Mouse (Mus musculus) intestine, embryonic 15.5 days (tissue): ENCODE measurements around the gene Zfp810. TPM values are rescaled to one million over a fixed set of nuclear protein-coding genes. Genes with fewer than 3 reads are reported as not detected.

Experiments
- ATAC-seq: fragments of 200-750 bp; cut with Nextera tagmentation; 2 replicates; pipeline ENCODE4 v1.8.0; 2017; ENCODE audit warnings: moderate TSS enrichment, moderate library complexity
- H3K27ac ChIP-seq: fragments of 300-500 bp; sonication (generic); 2 replicates; pipeline ENCODE4 v1.5.1; 2015; ENCODE audit warnings: mild to moderate bottlenecking, inconsistent platforms
- H3K27me3 ChIP-seq: fragments of 300-500 bp; sonication (generic); replicated peaks from 2 replicates; pipeline ENCODE4 v1.6.1; 2015; ENCODE audit warnings: inconsistent platforms
- H3K36me3 ChIP-seq: fragments of 300-500 bp; sonication (generic); 2 replicates; pipeline ENCODE4 v1.6.1; 2015; ENCODE audit warnings: inconsistent platforms
- H3K4me1 ChIP-seq: fragments of 300-500 bp; sonication (generic); replicated peaks from 2 replicates; pipeline ENCODE4 v1.6.1; 2015; ENCODE audit warnings: inconsistent platforms
- H3K4me2 ChIP-seq: fragments of 300-500 bp; sonication (generic); replicated peaks from 2 replicates; pipeline ENCODE4 v1.6.1; 2015; ENCODE audit warnings: mild to moderate bottlenecking, inconsistent platforms
- H3K4me3 ChIP-seq: fragments of 300-500 bp; sonication (generic); replicated peaks from 2 replicates; pipeline ENCODE4 v1.5.1; 2015; ENCODE audit warnings: inconsistent platforms
- H3K9ac ChIP-seq: fragments of 300-500 bp; sonication (generic); 2 replicates; pipeline ENCODE4 v1.6.1; 2015; ENCODE audit warnings: inconsistent platforms
- H3K9me3 ChIP-seq: fragments of 300-500 bp; sonication (generic); 2 replicates; pipeline ENCODE4 v1.6.1; 2016; ENCODE audit warnings: inconsistent platforms
- WGBS: fragments of 180-500 bp; shearing (Covaris S2); methylation state at CpG from one replicate; pipeline ENCODE4 v1.1.7; 2015; 5-methylcytosine and 5-hydroxymethylcytosine counted together
- polyA plus RNA-seq: library from polyadenylated mRNA; unstranded; fragments of >200 nt; fragmentation: Nextera tagmentation; extraction: Ambion mirVana; gene quantifications from 2 replicates; pipeline ENCODE4 v1.2.1, GENCODE M21; 2015

The Zfp810 gene
- polyA plus RNA-seq = 12.4 and 13.3 TPM in 2 replicates

- ATAC-seq = peak; percentile 100
- under 1% methylated on average over 56 of the region's 56 CpGs for WGBS
- H3K4me1 ChIP-seq = peaks cover 9% of the 10 kb centered on the region; the same call in 1 of the 2 replicates
Measured at GRCm38 (mm10) chr9:22307156-22307919, at the start of gene Zfp810. Gene Zfp810 (minus strand): TSS chr9:22307648.

GRCm38 (mm10) chr9:22355919-22356318 lies 48.5 kb upstream of the Zfp810 start:
- Histone ChIP-seq H3K36me3 (peaks cover 31% of the 10 kb centered on the region), H3K9me3 (no peaks in the 10 kb centered on the region), H3K4me2 (no peak overlapping the region), H3K4me3 (no peak overlapping the region), H3K9ac (no peak overlapping the region), H3K27me3 (no peaks in the 10 kb centered on the region), H3K4me1 (no peaks in the 10 kb centered on the region), H3K27ac (no peak overlapping the region)
- no peak for ATAC-seq
- 91% methylated on average over 3 of the region's 3 CpGs for WGBS

More at GRCm38 (mm10) chr9:22307156-22307919, at the start of gene Zfp810:
- Histone ChIP-seq H3K9ac (peak within 1 kb of the TSS; percentile 85), H3K27me3 (no peaks in the 10 kb centered on the region), H3K36me3 (peaks cover 16% of the 10 kb centered on the region), H3K4me2 (peak within 1 kb of the TSS; percentile 86), H3K4me3 (peak within 1 kb of the TSS; percentile 79), H3K9me3 (no peaks in the 10 kb centered on the region), H3K27ac (peak within 1 kb of the TSS; percentile 20; the same call in 1 of the 2 replicates)

- no peaks in the 10 kb centered on the region for H3K27me3 ChIP-seq
- no peak for ATAC-seq
- no peaks in the 10 kb centered on the region for H3K9me3 ChIP-seq
- H3K27ac ChIP-seq = no peak overlapping the region
- H3K4me1 ChIP-seq = no peaks in the 10 kb centered on the region
- H3K9ac ChIP-seq = no peak overlapping the region
- peaks cover 16% of the 10 kb centered on the region for H3K36me3 ChIP-seq
- no peak overlapping the region for H3K4me2 ChIP-seq
- 85% methylated on average over 5 of the region's 5 CpGs for WGBS
- H3K4me3 ChIP-seq = no peak overlapping the region
Measured at GRCm38 (mm10) chr9:22353901-22354300, 46.5 kb upstream of the Zfp810 start.

GRCm38 (mm10) chr9:22353465-22353864 lies 46.0 kb upstream of the Zfp810 start:
- Histone ChIP-seq H3K4me1 (no peaks in the 10 kb centered on the region), H3K27me3 (no peaks in the 10 kb centered on the region), H3K27ac (no peak overlapping the region), H3K4me2 (no peak overlapping the region), H3K36me3 (peaks cover 15% of the 10 kb centered on the region), H3K9ac (no peak overlapping the region), H3K4me3 (no peak overlapping the region), H3K9me3 (no peaks in the 10 kb centered on the region)
- no peak for ATAC-seq
- 90% methylated on average over 5 of the region's 5 CpGs for whole genome bisulfite sequencing

GRCm38 (mm10) chr9:22340331-22340730 lies 32.9 kb upstream of the Zfp810 start:
- Histone ChIP-seq H3K9me3 (no peaks in the 10 kb centered on the region), H3K36me3 (peaks cover 20% of the 10 kb centered on the region), H3K27me3 (no peaks in the 10 kb centered on the region), H3K4me2 (no peak overlapping the region), H3K9ac (no peak overlapping the region), H3K4me1 (no peaks in the 10 kb centered on the region), H3K4me3 (no peak overlapping the region), H3K27ac (no peak overlapping the region)
- ATAC-seq = no peak
- 83% methylated on average over 1 of the region's 1 CpGs for WGBS

- no peak for ATAC-seq
- Histone ChIP-seq H3K9ac (no peak overlapping the region), H3K27ac (no peak overlapping the region), H3K4me3 (no peak overlapping the region), H3K4me2 (no peak overlapping the region), H3K9me3 (no peaks in the 10 kb centered on the region), H3K27me3 (no peaks in the 10 kb centered on the region), H3K4me1 (no peaks in the 10 kb centered on the region), H3K36me3 (peaks cover 38% of the 10 kb centered on the region)
- 94% methylated on average over 2 of the region's 2 CpGs for WGBS
Measured at GRCm38 (mm10) chr9:22337217-22337616, 29.8 kb upstream of the Zfp810 start.

GRCm38 (mm10) chr9:22327475-22328387 lies 20.3 kb upstream of the Zfp810 start:
- H3K27me3 ChIP-seq = no peaks in the 10 kb centered on the region
- no peaks in the 10 kb centered on the region for H3K9me3 ChIP-seq
- peaks cover 10% of the 10 kb centered on the region for H3K4me1 ChIP-seq
- 1% methylated on average over 32 of the region's 32 CpGs for WGBS
- peak overlapping the region; percentile 75 for H3K27ac ChIP-seq
- peak overlapping the region; percentile 68 for H3K9ac ChIP-seq
- H3K4me2 ChIP-seq = peak overlapping the region; percentile 97
- peak; percentile 98 for ATAC-seq
- H3K36me3 ChIP-seq = peaks cover 3% of the 10 kb centered on the region; the same call in 1 of the 2 replicates
- H3K4me3 ChIP-seq = peak overlapping the region; percentile 58

- Histone ChIP-seq H3K27ac (0 out of 2 replicates have a peak overlapping the region, but pooled peaks have one; percentile 2), H3K4me1 (peaks cover 10% of the 10 kb centered on the region), H3K9ac (peak overlapping the region; percentile 68; the same call in 1 of the 2 replicates), H3K4me3 (peak overlapping the region; percentile 58; the same call in 1 of the 2 replicates), H3K36me3 (no peaks in the 10 kb centered on the region), H3K4me2 (peak overlapping the region; percentile 97), H3K9me3 (no peaks in the 10 kb centered on the region), H3K27me3 (no peaks in the 10 kb centered on the region)
- ATAC-seq = peak; percentile 34
- 19% methylated on average over 9 of the region's 9 CpGs for WGBS
Measured at GRCm38 (mm10) chr9:22327099-22327474, 19.6 kb upstream of the Zfp810 start.

GRCm38 (mm10) chr9:22324579-22324978 lies 17.1 kb upstream of the Zfp810 start:
- no peak overlapping the region for H3K9ac ChIP-seq
- no peak overlapping the region for H3K4me3 ChIP-seq
- H3K9me3 ChIP-seq = no peaks in the 10 kb centered on the region
- H3K36me3 ChIP-seq = no peaks in the 10 kb centered on the region
- ATAC-seq = no peak
- 97% methylated on average over 1 of the region's 1 CpGs for WGBS
- H3K27ac ChIP-seq = no peak overlapping the region
- H3K4me2 ChIP-seq = no peak overlapping the region
- H3K27me3 ChIP-seq = no peaks in the 10 kb centered on the region
- peaks cover 10% of the 10 kb centered on the region for H3K4me1 ChIP-seq

- Histone ChIP-seq H3K9ac (no peak overlapping the region), H3K4me1 (peaks cover 9% of the 10 kb centered on the region), H3K9me3 (no peaks in the 10 kb centered on the region), H3K36me3 (no peaks in the 10 kb centered on the region), H3K4me3 (no peak overlapping the region), H3K27me3 (no peaks in the 10 kb centered on the region), H3K4me2 (no peak overlapping the region), H3K27ac (no peak overlapping the region)
- no peak for ATAC-seq
- WGBS = 78% methylated on average over 8 of the region's 8 CpGs
Measured at GRCm38 (mm10) chr9:22322381-22323211, 15.1 kb upstream of the Zfp810 start.

- H3K4me3 ChIP-seq = no peak overlapping the region
- no peaks in the 10 kb centered on the region for H3K27me3 ChIP-seq
- no peak overlapping the region for H3K9ac ChIP-seq
- H3K4me2 ChIP-seq = no peak overlapping the region
- no peaks in the 10 kb centered on the region for H3K36me3 ChIP-seq
- no peaks in the 10 kb centered on the region for H3K9me3 ChIP-seq
- no peak overlapping the region for H3K27ac ChIP-seq
- ATAC-seq = no peak
- 89% methylated on average over 1 of the region's 1 CpGs for WGBS
- H3K4me1 ChIP-seq = no peaks in the 10 kb centered on the region
Measured at GRCm38 (mm10) chr9:22319109-22319508, 11.7 kb upstream of the Zfp810 start.
